Mouse (Mus musculus) megakaryocyte, embryonic 14.5 days (primary cell): ENCODE data around the gene Prr19. TPM values are rescaled to one million over a fixed set of nuclear protein-coding genes. Genes with fewer than 3 reads are reported as not detected.

Source experiments
- H3K27me3 ChIP-seq: replicated peaks from 2 replicates; pipeline ENCODE3; 2012; ENCODE audit warnings: inconsistent platforms
- H3K36me3 ChIP-seq: replicated peaks from 2 replicates; pipeline ENCODE3; 2012; ENCODE audit warnings: low read length, inconsistent platforms, mixed read lengths
- H3K4me1 ChIP-seq: 2 replicates; pipeline ENCODE4 v1.6.1; 2012; ENCODE audit warnings: inconsistent platforms
- H3K4me3 ChIP-seq: replicated peaks from 2 replicates; pipeline ENCODE3; 2012; ENCODE audit warnings: moderate library complexity, mild to moderate bottlenecking, inconsistent platforms
- H3K9me3 ChIP-seq: 2 replicates; pipeline ENCODE4 v1.6.1; 2012; ENCODE audit warnings: inconsistent platforms
- FLI1 ChIP-seq: IDR thresholded peaks from 2 replicates; pipeline ENCODE4 v1.6.1; 2012; ENCODE audit warnings: low read length, inconsistent platforms, mixed read lengths
- GATA1 ChIP-seq: IDR thresholded peaks from 3 replicates; pipeline ENCODE4 v1.6.1; 2012; ENCODE audit warnings: mixed read lengths, low read length, inconsistent platforms, borderline replicate concordance
- polyA plus RNA-seq: library from polyadenylated mRNA; stranded (reverse); fragments of >175 nt; gene quantifications from 2 replicates; pipeline ENCODE4 v1.2.3, GENCODE M21; 2012; ENCODE audit warnings: low replicate concordance; ENCODE audit not compliant: insufficient read depth

The Prr19 gene
- polyA plus RNA-seq, 1 experiment = 0.17 TPM

DNA sequence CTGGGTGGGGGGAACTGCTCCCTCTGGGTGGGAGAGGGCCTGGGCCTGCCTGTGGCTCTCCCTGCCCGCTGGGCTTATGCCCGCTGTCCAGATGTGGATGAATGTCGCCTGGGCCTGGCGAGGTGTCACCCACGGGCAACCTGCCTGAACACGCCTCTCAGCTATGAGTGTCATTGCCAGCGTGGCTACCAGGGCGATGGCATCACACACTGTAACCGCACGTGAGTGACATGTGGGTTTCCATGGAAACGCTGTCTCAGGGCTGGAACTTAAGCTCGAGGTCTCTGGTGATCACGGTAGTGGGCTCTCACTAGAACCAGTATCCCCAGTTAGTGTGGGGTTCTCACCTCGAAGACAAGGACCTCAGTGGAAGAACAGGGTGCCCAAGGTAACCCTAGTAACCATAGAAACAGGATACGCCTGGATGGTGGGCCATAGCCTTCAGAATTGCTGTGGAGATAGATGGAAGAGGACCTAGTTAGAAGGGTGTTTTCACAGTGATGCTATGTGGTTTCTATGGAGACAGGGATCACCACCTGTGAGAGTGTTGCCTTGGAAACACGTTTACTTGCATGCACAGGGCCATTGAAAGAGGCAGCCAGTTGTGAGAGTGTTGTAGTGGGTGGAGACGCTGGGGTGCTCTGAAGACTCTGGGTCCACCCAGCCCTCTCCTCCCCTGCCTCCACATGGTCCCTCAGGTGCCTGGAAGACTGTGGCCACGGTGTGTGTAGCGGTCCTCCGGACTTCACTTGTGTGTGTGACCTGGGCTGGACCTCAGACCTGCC, 40.0 kb downstream of the Prr19 start:
- TF ChIP-seq GATA1 (no peak), FLI1 (no peak)
- Histone ChIP-seq H3K27me3 (peaks cover 4% of the 10 kb centered on the region), H3K36me3 (peaks cover 45% of the 10 kb centered on the region)

DNA sequence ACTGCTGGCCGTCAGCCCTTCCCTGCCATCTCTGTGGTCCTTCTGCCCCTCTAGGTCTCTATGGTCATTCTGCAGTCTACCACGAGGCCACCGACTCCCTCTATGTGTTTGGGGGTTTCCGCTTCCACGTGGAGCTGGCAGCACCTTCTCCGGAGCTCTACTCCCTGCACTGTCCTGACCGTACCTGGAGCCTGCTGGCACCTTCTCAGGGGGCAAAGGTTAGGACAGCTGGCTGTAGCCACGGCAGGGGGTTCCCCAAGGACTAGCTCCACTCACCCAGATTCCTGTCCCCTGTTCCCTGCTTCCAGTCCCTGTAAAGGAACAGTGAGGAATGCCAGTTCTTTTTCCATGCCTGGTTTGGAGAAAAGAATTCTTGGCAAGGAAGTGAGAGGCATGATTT, 47.6 kb downstream of the Prr19 start:
- peaks cover 62% of the 10 kb centered on the region for H3K36me3 ChIP-seq
- TF ChIP-seq FLI1 (no peak), GATA1 (no peak)
- peaks cover 14% of the 10 kb centered on the region for H3K4me1 ChIP-seq
- no peak overlapping the region for H3K4me3 ChIP-seq
- H3K9me3 ChIP-seq = peaks cover 18% of the 10 kb centered on the region
- H3K27me3 ChIP-seq = peaks cover 5% of the 10 kb centered on the region

More for the DNA sequence above, 40.0 kb downstream of the Prr19 start:
- H3K4me3 ChIP-seq = no peak overlapping the region
- H3K4me1 ChIP-seq = no peaks in the 10 kb centered on the region
- H3K9me3 ChIP-seq = no peaks in the 10 kb centered on the region

Other genes starting within 250 kb of the Prr19 start
- gene Grik5, start 229.1 kb upstream of the Prr19 start, polyA plus RNA-seq = 6.5 and 20.1 TPM in 2 replicates
- 21.6 and 42.6 TPM in 2 replicates for gene Zfp574, start 228.8 kb upstream of the Prr19 start, polyA plus RNA-seq
- gene Pou2f2, start 121.7 kb upstream of the Prr19 start, polyA plus RNA-seq = 141 and 174 TPM in 2 replicates
- 16.7 and 34.3 TPM in 2 replicates for gene Dedd2, start 80.8 kb upstream of the Prr19 start, polyA plus RNA-seq
- 4.8 and 8.9 TPM in 2 replicates for gene Zfp526, start 80.0 kb upstream of the Prr19 start, polyA plus RNA-seq
- gene Gsk3a, start 63.6 kb upstream of the Prr19 start, polyA plus RNA-seq = 55.6 and 120 TPM in 2 replicates
- 44.8 and 66.8 TPM in 2 replicates for gene Erf, start 50.6 kb upstream of the Prr19 start, polyA plus RNA-seq
- 290 and 655 TPM in 2 replicates for gene Cic, start 33.7 kb upstream of the Prr19 start, polyA plus RNA-seq
- gene Pafah1b3, start 3.4 kb upstream of the Prr19 start, polyA plus RNA-seq = 19.1 TPM in 1 of 2 replicates, not detected in the other
- 0.16 TPM in 1 of 2 replicates, not detected in the other for gene Tmem145, start 4.7 kb downstream of the Prr19 start, polyA plus RNA-seq
- 9.7 and 10.3 TPM in 2 replicates for gene Megf8, start 15.8 kb downstream of the Prr19 start, polyA plus RNA-seq
- gene Cnfn, start 68.3 kb downstream of the Prr19 start, polyA plus RNA-seq = not detected in 2 replicates
- 5.0 and 9.1 TPM in 2 replicates for gene Lipe, start 97.3 kb downstream of the Prr19 start, polyA plus RNA-seq
- gene Cxcl17, start 111.5 kb downstream of the Prr19 start, polyA plus RNA-seq = not detected in 2 replicates
- gene Ceacam1, start 176.2 kb downstream of the Prr19 start, polyA plus RNA-seq = 1.4 TPM in 1 of 2 replicates, not detected in the other
- 1.4 and 2.9 TPM in 2 replicates for gene Ceacam2, start 238.4 kb downstream of the Prr19 start, polyA plus RNA-seq